Mouse (Mus musculus) urinary bladder, postnatal 0 days (tissue): ENCODE results near the gene Olfr1469. TPM values are rescaled to one million over a fixed set of nuclear protein-coding genes. Genes with fewer than 3 reads are reported as not detected.

Experiments
- polyA plus RNA-seq: library from polyadenylated mRNA; unstranded; fragments of >200 nt; fragmentation: Nextera tagmentation; extraction: Ambion mirVana; gene quantifications from 2 replicates; pipeline ENCODE4 v1.2.1, GENCODE M21; 2015

Gene Olfr1469
- polyA plus RNA-seq: not detected in 2 replicates

GRCm38 (mm10) chr19:13407549-13407948, at the start of gene Olfr1469:
Gene Olfr1469 (plus strand): TSS chr19:13407849.

GRCm38 (mm10) chr19:13361936-13362335, 45.7 kb upstream of the Olfr1469 start, which contains the start of gene Olfr1467:
Gene Olfr1467 (plus strand): TSS chr19:13362236.

GRCm38 (mm10) chr19:13443109-13443508, 35.5 kb downstream of the Olfr1469 start, which contains the start of gene Olfr1471:
Gene Olfr1471 (plus strand): TSS chr19:13443409.

GRCm38 (mm10) chr19:13455986-13456385, 48.3 kb downstream of the Olfr1469 start, which contains the start of gene Olfr1472:
Gene Olfr1472 (minus strand): TSS chr19:13456086.

Other genes with a start within 250 kb of the Olfr1469 start
- not detected in 2 replicates for gene Olfr1461, start 244.8 kb upstream of the Olfr1469 start, polyA plus RNA-seq
- not detected in 2 replicates for gene Olfr1462, start 222.1 kb upstream of the Olfr1469 start, polyA plus RNA-seq
- gene Olfr1463, start 176.5 kb upstream of the Olfr1469 start, polyA plus RNA-seq: not detected in 2 replicates
- gene Olfr1465, start 92.3 kb upstream of the Olfr1469 start, polyA plus RNA-seq: not detected in 2 replicates
- not detected in 2 replicates for gene Olfr1466, start 69.0 kb upstream of the Olfr1469 start, polyA plus RNA-seq
- not detected in 2 replicates for gene Olfr1467, start 45.6 kb upstream of the Olfr1469 start, polyA plus RNA-seq
- gene Olfr1471, start 35.6 kb downstream of the Olfr1469 start, polyA plus RNA-seq: not detected in 2 replicates
- not detected in 2 replicates for gene Olfr1472, start 48.2 kb downstream of the Olfr1469 start, polyA plus RNA-seq
- not detected in 2 replicates for gene Olfr1474, start 61.7 kb downstream of the Olfr1469 start, polyA plus RNA-seq
- not detected in 2 replicates for gene Olfr1475, start 72.3 kb downstream of the Olfr1469 start, polyA plus RNA-seq
- not detected in 2 replicates for gene Olfr1477, start 92.7 kb downstream of the Olfr1469 start, polyA plus RNA-seq
- not detected in 2 replicates for gene Olfr1480, start 120.1 kb downstream of the Olfr1469 start, polyA plus RNA-seq
- gene Olfr1484, start 175.7 kb downstream of the Olfr1469 start, polyA plus RNA-seq: not detected in 2 replicates
- gene Olfr1487, start 209.5 kb downstream of the Olfr1469 start, polyA plus RNA-seq: not detected in 2 replicates
- not detected in 2 replicates for gene Olfr1489, start 223.8 kb downstream of the Olfr1469 start, polyA plus RNA-seq
- gene Olfr1490, start 243.2 kb downstream of the Olfr1469 start, polyA plus RNA-seq: not detected in 2 replicates